Mouse (Mus musculus) liver, adult 2 months (tissue): ENCODE data around the gene Plcb4.

ENCODE experiments used
- CTCF ChIP-seq: fragments of 200-500 bp; IDR thresholded peaks from 2 replicates; pipeline ENCODE4 v1.5.1; 2011; ENCODE audit warnings: low read depth, low read length, control low read depth
- POLR2A ChIP-seq: fragments of 200-500 bp; IDR thresholded peaks from 2 replicates; pipeline ENCODE4 v1.6.1; 2011; ENCODE audit warnings: low read length, control low read depth; ENCODE audit not compliant: insufficient read depth; ENCODE audit errors: extremely low read depth

DNA sequence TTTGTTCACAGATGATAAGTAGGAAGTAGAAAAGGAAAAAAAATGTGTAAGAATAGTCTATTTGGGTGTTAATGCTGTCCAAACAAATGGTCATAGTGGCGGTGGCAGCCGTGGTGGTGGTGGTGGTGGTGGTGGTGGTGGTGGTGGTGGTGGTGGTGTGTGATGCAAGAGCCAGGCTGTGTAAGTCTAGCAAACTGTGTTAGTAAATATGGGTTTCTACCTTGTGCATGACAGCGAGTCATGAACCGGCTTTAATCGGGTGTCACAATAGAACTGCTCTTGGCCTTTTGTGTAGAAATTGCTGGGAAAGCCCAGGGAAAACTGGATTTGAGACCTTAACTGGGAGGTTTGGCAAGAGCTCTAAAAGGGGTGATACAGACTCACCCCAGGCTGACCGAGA, 188.9 kb downstream of the Plcb4 start:
- TF ChIP-seq POLR2A = no peak
- no peak for TF ChIP-seq CTCF
